Mouse (Mus musculus) cerebellum, adult 11-12 months (tissue): ENCODE measurements around the gene Cnst.
A peak's percentile ranks its signal among the peaks of the same experiment; 100 is the strongest.

Experiments
- DNase-seq: peaks from one replicate; pipeline ENCODE4 v3.0.0; 2022

Cnst gene

GRCm38 (mm10) chr1:179649324-179649723 is 103.2 kb downstream of the Cnst start:
- DNase-seq, result no peak

- no peak for DNase-seq
Observed at GRCm38 (mm10) chr1:179650284-179650683, 104.1 kb downstream of the Cnst start.

GRCm38 (mm10) chr1:179651224-179651623 is 105.1 kb downstream of the Cnst start:
- DNase-seq, result no peak

- no peak for DNase-seq
Observed at GRCm38 (mm10) chr1:179663065-179663464, 116.9 kb downstream of the Cnst start.

GRCm38 (mm10) chr1:179664309-179664930 is 118.2 kb downstream of the Cnst start:
- DNase-seq, result no peak

GRCm38 (mm10) chr1:179666971-179667370 is 120.8 kb downstream of the Cnst start:
- DNase-seq, result no peak

GRCm38 (mm10) chr1:179667450-179667849 is 121.3 kb downstream of the Cnst start:
- DNase-seq, result no peak

GRCm38 (mm10) chr1:179668013-179668805 is 122.0 kb downstream of the Cnst start, which contains the start of gene Sccpdh:
Sccpdh (plus strand) TSS chr1:179668210.
- DNase-seq, result peak; percentile 84

GRCm38 (mm10) chr1:179668836-179669537 is 122.8 kb downstream of the Cnst start:
- DNase-seq, result no peak

- no peak for DNase-seq
Observed at GRCm38 (mm10) chr1:179674355-179674754, 128.2 kb downstream of the Cnst start.

- no peak for DNase-seq
Observed at GRCm38 (mm10) chr1:179677031-179677430, 130.9 kb downstream of the Cnst start.
